Comparison of ENCODE assay signal across 20 mouse cellular contexts in the genomic region with DNA sequence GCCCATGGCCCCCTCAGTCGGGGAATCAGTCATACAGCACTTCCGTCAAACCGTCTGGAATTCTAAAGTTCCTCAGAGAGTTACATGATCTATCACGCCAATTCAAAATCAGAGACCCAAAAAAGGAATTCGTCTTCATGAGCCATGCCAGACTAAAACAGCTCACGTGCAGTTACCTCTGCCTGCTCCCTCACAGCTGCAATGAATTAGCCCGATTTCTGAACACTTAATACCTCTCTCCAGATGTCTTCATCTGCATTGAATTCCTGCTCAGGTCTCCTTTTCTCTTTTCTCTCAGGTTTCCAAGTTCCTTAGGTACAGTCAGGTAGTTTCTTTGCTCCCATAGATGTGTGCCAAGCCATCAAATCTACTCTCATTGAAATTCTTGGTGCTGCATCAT.
A peak's percentile ranks its signal among the peaks of the same experiment; 100 is the strongest.
DNase-seq lines count a peak whose midpoint lies in the region; ATAC-seq and TF ChIP-seq lines count a peak whose summit lies in the region.
"Had no signal": no experiment of that assay in that cellular context is flagged by ENCODE, and none has a peak within 500 bp of the region (broad histone marks: within the 10 kb centered on the region; RNA-seq: fewer than 3 reads in every experiment).

No protein-coding gene starts in this region.

- no peak overlapping the region for H3K4me3 ChIP-seq in embryonic facial prominence, embryonic 12.5 days
- no peak overlapping the region for H3K4me3 ChIP-seq in limb, embryonic 11.5 days (ENCODE audit: low read depth, low read length)
- no peak overlapping the region for H3K4me3 ChIP-seq in lung, adult 2 months (replicated peaks; ENCODE audit: extremely low read depth, low read depth, low read length)
- H3K4me3 ChIP-seq: forebrain, embryonic 15.5 days; hindbrain, embryonic 13.5 days had no signal

- no peak for TF ChIP-seq CTCF in lung, adult 2 months (IDR thresholded peaks at IDR 0.05; ENCODE audit: insufficient read depth, low read length)

- no peaks in the 10 kb centered on the region for H3K36me3 ChIP-seq in embryonic facial prominence, embryonic 12.5 days
- H3K36me3 ChIP-seq in limb, embryonic 11.5 days (ENCODE audit: control insufficient read depth, insufficient read depth, low read length), result no peaks in the 10 kb centered on the region
- H3K36me3 ChIP-seq: forebrain, embryonic 15.5 days; G1E; hindbrain, embryonic 13.5 days had no signal

- no peak for TF ChIP-seq POLR2A in lung, adult 2 months (IDR thresholded peaks at IDR 0.05; ENCODE audit: borderline replicate concordance, extremely low read depth, low read depth, low read length)

- H3K9me3 ChIP-seq in embryonic facial prominence, embryonic 12.5 days, result no peaks in the 10 kb centered on the region
- no peaks in the 10 kb centered on the region for H3K9me3 ChIP-seq in limb, embryonic 11.5 days (ENCODE audit: control insufficient read depth, low read length)
- H3K9me3 ChIP-seq: forebrain, embryonic 15.5 days; hindbrain, embryonic 13.5 days had no signal

- peaks cover 12% of the 10 kb centered on the region; the same call in 1 of the 2 replicates for H3K4me1 ChIP-seq in embryonic facial prominence, embryonic 12.5 days
- H3K4me1 ChIP-seq in limb, embryonic 11.5 days (ENCODE audit: control insufficient read depth, insufficient read depth, low read length), result 0 out of 2 replicates have a peak, but pooled peaks cover 2% of the 10 kb centered on the region
- no peaks in the 10 kb centered on the region for H3K4me1 ChIP-seq in lung, adult 2 months (ENCODE audit: control insufficient read depth, insufficient read depth, low read length)
- H3K4me1 ChIP-seq: forebrain, embryonic 15.5 days had no signal

- no peak overlapping the region for H3K9ac ChIP-seq in embryonic facial prominence, embryonic 12.5 days
- H3K9ac ChIP-seq in limb, embryonic 11.5 days (ENCODE audit: low read length), result no peak overlapping the region
- H3K9ac ChIP-seq: forebrain, embryonic 15.5 days; hindbrain, embryonic 13.5 days had no signal

- H3K27ac ChIP-seq in embryonic facial prominence, embryonic 12.5 days, result peak overlapping the region; percentile 46; the same call in 1 of the 2 replicates
- H3K27ac ChIP-seq in limb, embryonic 11.5 days (replicated peaks; ENCODE audit: low read depth, low read length), result no peak overlapping the region
- H3K27ac ChIP-seq: forebrain, embryonic 15.5 days; hindbrain, embryonic 13.5 days; hindbrain, postnatal 0 days had no signal

- DNase-seq in embryo, embryonic 10 days (ENCODE audit: low spot score), result peak; percentile 48
- DNase-seq in embryo, embryonic 9.5 days (ENCODE audit: extremely low spot score), result no peak
- peak; percentile 59 for DNase-seq in embryo, embryonic 10.5 days (ENCODE audit: low spot score)
- peak; percentile 56 for DNase-seq in limb, embryonic 11.5 days (ENCODE audit: low spot score)
- DNase-seq in lung, adult 2 months, result no peak
- no peak for DNase-seq in layer of hippocampus, postnatal 25 days (ENCODE audit: extremely low spot score in 1 of 2, low spot score in 1 of 2)
- no peak for DNase-seq in lung, postnatal 10 days
- DNase-seq: adrenal gland, adult 8-10 months; B cell, adult 2 months; cerebellum, adult 11 months; cerebellum, adult 8-10 months; cerebellum, postnatal 25 days; gastrocnemius, postnatal 14 days; heart, postnatal 10 days had no signal

- H3K4me2 ChIP-seq in embryonic facial prominence, embryonic 12.5 days (replicated peaks), result no peak overlapping the region
- no peak overlapping the region for H3K4me2 ChIP-seq in limb, embryonic 11.5 days (ENCODE audit: low read depth, severe bottlenecking)
- H3K4me2 ChIP-seq: forebrain, embryonic 15.5 days; hindbrain, embryonic 13.5 days had no signal

- no peak for ATAC-seq in embryonic facial prominence, embryonic 12.5 days (ENCODE audit: insufficient number of reproducible peaks, insufficient read depth, low FRiP score, low TSS enrichment)
- no peak for ATAC-seq in limb, embryonic 11.5 days (ENCODE audit: insufficient number of reproducible peaks, low FRiP score, low TSS enrichment, low read depth)
- ATAC-seq: CD4-positive, CD25-positive, alpha-beta regulatory T cell, adult 4 months; forebrain, embryonic 15.5 days; hindbrain, postnatal 0 days had no signal

- 19% methylated on average over 7 of the region's 7 CpGs for WGBS in embryonic facial prominence, embryonic 12.5 days
- 20% methylated on average over 7 of the region's 7 CpGs for WGBS in limb, embryonic 11.5 days
- WGBS in lung, adult 2 months, result 81% methylated on average over 7 of the region's 7 CpGs

- H3K27me3 ChIP-seq in embryonic facial prominence, embryonic 12.5 days, result no peaks in the 10 kb centered on the region
- no peaks in the 10 kb centered on the region for H3K27me3 ChIP-seq in limb, embryonic 11.5 days (ENCODE audit: control insufficient read depth, insufficient read depth, low read length)
- H3K27me3 ChIP-seq: forebrain, embryonic 15.5 days; hindbrain, embryonic 13.5 days had no signal

Comparison
In these comparisons a context has a peak if more than half of its experiments do, and no peak if none do; other contexts are left out.
1. DNase-seq: peak in embryo, embryonic 10 days (single experiment), embryo, embryonic 10.5 days (single experiment) and limb, embryonic 11.5 days (single experiment); none in embryo, embryonic 9.5 days (single experiment), lung, adult 2 months (single experiment), layer of hippocampus, postnatal 25 days (0 of 2) and lung, postnatal 10 days (single experiment).